Mouse (Mus musculus) urinary bladder, postnatal 14 days (tissue): ENCODE measurements around the gene Hist1h2bm.

Source experiments
- DNase-seq: peaks from one replicate; pipeline ENCODE4 v3.0.0; 2021; ENCODE audit warnings: low spot score

Gene Hist1h2bm

GRCm38 (mm10) chr13:21727948-21728572 is 6.2 kb downstream of the Hist1h2bm start:
- no peak for DNase-seq

DNA sequence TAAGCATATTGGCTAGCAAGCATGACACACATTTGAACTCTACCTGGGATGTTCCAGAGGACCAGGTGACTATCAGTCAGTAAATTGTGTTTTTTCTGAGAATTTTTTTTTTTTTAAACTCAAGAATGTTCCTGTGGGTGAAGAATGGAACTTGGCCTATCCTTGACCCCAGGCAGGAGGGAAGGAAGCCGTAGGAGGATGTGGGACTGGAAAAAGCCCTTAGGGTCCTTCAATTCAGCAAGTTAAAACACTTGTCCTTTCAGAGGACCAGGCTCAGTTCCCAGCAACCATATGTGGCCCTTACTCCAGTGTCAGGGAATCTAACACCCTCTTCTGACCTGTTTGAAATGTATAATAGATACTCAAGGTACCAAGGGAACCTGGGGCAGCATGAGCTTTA is 7.7 kb downstream of the Hist1h2bm start:
- DNase-seq, result no peak

DNA sequence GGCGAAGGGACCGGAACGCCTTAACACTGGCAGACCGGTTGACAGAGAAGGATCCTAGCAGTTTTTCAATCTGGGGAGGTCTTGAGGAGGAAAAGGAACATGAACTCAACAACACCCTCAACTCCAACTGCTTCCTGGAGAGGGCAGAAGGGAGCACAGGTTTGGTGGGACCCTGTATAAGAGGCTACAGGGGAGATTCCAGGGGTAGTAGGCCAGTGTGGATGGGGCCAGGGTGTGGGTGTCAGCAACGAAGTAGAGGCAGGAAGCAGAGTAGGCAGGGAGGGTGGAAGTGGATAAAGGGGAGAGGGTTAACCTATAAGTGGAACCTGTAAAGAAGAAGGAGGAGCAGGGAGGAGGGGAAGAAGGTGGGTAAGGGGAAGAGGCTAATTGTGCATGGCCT is 11.6 kb downstream of the Hist1h2bm start:
- no peak for DNase-seq

- DNase-seq, result peak; percentile 77
These were observed 12.4 kb downstream of the Hist1h2bm start for GRCm38 (mm10) chr13:21734010-21734905.

DNA sequence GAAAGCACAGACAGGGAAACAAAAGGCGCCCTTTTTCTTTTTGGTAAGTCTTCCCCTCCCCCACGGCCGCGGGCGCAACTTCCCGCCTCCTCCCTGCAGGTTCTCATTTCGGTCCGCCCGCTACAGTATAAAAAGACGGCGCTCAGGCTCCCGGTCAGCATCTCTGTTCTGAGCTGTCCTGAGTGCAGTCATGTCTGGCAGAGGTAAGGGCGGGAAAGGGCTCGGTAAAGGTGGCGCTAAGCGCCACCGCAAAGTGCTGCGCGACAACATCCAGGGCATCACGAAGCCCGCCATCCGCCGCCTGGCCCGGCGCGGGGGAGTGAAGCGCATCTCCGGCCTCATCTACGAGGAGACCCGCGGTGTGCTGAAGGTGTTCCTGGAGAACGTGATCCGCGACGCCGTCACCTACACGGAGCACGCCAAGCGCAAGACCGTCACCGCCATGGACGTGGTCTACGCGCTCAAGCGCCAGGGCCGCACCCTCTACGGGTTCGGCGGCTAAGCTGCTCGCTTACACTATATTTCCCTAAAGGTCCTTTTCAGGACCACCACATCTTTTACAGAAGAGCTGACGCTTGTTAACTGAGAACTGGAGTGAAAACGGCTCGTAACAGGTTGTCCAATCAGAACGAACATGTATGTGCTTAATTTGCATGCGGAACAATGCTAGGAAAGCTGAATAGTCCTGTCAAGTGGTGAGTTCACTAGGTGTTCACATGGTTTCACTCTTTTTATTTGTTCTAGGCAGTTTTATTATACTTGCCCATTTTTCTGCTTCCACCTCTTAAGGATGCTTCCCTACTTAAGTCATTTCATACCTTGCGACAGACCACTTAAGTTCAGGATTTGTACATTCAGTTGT is 13.3 kb downstream of the Hist1h2bm start, which contains the start of gene Hist1h4j:
Hist1h4j (plus strand) TSS at position 159 of the 862 bp plus-strand sequence.
- peak; percentile 82 for DNase-seq

- DNase-seq, result no peak
These were observed 23.2 kb downstream of the Hist1h2bm start for GRCm38 (mm10) chr13:21745006-21745405.

- DNase-seq, result no peak
These were observed 27.7 kb downstream of the Hist1h2bm start for GRCm38 (mm10) chr13:21749387-21750158.

DNA sequence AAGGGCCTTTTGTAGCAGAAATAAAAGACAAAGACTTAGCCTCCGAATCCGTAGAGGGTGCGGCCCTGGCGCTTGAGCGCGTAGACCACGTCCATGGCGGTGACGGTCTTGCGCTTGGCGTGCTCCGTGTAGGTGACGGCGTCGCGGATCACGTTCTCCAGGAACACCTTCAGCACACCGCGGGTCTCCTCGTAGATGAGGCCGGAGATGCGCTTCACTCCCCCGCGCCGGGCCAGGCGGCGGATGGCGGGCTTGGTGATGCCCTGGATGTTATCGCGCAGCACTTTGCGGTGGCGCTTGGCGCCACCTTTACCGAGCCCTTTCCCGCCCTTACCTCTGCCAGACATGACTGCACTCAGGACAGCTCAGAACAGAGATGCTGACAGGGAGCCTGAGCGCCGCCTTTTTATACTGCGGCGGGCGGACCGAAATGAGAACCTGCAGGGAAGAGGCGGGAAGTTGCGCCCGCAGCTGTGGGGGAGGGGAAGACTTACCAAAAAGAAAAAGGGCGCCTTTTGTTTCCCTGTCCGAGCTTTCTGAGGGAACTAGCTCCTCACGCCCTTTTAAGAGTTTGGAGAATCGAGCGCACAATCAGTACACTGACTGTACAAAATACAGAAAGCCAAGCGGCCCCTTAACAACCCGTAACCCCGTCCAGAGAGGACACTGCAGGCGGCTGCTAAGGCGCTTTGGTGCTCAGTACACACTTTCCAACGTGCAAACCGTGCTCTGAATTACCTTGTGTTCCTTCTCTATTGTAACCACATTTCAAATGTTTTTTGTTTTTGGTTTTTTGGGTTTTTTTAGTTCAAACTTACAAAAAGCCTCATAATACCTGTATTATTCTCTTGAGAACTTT is 28.5 kb downstream of the Hist1h2bm start, which contains the start of gene Hist1h4k:
Hist1h4k (minus strand) TSS at position 347 of the 859 bp plus-strand sequence.
- peak; percentile 93 for DNase-seq

DNA sequence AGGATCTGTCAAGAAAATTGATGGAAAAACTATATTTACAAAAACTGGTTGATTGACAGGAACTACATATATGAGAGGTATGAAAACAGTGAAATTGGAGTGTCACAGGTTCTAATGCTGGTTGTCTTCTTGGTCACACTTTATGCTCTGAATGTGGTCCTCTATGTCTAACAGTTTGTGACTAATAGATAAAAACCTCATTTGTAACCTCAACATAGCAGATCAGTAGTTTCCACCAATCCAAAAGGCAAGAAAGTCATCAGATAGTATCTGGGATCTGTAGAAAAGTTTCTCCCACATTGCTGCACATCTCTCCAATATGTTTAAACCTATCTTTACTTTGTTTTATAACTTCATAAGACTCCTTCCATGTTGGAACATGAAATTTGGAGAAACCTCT is 29.6 kb downstream of the Hist1h2bm start:
- no peak for DNase-seq

DNA sequence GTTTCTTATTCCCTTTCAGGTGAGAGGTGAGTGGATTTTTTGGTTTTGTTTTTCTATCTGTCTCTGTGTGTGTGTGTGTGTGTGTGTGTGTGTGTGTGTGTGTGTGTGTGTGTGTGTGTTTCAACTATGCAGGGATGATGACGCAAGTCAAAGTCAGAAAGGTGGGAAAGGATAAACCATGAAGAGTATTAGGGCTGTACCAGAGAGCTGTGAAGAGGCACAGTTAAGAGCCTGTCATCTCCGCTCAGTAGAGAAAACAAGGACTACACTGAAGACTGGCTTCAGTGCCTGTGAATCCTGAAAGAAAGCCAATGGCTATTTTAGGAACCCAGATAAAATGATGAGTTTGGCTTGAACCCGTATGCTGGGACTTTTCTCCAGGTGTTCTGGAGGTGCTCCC is 30.0 kb downstream of the Hist1h2bm start:
- DNase-seq, result no peak

DNA sequence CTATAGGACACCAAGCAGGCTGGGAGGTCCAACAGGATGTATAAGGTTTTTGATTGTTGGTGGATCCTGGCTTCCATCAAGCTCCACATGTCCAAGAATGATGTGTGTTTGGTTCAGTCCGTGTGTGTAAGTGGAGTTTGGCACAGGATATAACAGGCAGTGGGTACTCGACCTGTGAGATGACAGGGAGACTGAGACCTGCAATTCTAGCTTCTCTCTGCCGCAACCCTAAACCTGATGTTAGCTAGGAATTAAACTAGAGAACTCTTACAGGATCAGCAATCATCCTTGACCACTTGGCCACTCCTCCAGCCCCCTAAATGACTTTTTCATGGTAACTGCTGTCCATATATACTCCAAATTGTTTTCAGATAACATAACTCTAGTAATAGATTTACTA is 30.5 kb downstream of the Hist1h2bm start:
- no peak for DNase-seq

- DNase-seq, result no peak
These were observed 31.2 kb downstream of the Hist1h2bm start for GRCm38 (mm10) chr13:21753051-21753523.

GRCm38 (mm10) chr13:21753524-21754285 is 31.9 kb downstream of the Hist1h2bm start, which contains the start of the genes Hist1h2ak and Hist1h2bn:
TSS of gene Hist1h2ak (minus strand) at chr13:21753827.
TSS of gene Hist1h2bn (plus strand) at chr13:21754123.
- DNase-seq, result peak; percentile 59

DNA sequence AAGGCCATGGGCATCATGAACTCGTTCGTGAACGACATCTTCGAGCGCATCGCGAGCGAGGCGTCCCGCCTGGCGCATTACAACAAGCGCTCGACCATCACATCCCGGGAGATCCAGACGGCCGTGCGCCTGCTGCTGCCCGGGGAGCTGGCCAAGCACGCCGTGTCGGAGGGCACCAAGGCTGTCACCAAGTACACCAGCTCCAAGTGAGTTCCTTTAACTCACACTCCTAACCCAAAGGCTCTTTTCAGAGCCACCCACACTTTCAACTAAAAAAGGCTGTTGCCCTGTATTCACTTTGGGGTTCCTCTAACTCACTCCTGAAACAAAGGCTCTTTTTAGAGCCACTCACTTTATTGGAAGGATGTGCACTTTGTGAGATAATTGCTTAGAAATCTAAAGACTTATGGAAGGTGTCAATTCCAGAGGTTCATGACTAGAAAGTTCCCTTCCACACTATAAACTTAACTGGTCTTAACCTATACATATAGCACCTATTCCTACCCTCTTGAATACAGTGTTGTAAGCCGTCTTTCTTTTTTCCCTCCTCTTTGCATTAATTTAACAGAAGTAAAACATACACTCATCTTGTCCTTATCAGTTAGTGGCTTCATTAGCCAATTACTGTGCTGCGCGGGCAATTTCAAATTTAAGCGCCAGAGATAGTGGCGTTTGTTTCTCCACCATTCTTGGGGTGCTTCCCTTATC is 32.6 kb downstream of the Hist1h2bm start:
- DNase-seq, result peak; percentile 19

DNA sequence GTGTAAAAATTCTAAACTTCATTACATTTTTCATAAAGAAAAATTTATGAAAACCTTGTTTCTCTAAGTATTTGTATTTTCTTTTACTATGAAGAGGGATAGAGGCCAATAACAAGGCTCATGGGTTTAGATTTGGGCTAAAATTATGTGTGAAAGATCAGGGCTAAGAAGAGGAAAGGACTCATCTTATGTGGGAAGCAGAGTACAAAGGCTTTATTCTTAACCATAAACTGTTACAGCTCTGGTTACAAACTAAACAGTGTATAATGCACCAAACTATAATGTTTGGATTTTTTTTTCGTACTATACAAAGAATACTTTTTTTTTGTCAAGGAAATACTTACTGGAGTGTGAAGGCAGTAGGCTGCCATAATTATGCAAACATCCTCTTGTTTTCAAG is 33.9 kb downstream of the Hist1h2bm start:
- no peak for DNase-seq
